Mouse (Mus musculus): ENCODE measurements at regions not wholly inside any gene's neighbourhood (a gene's known extent, or its start where the extent isn't known, plus 50 kb on each side); places are given as distances from the start of the nearest gene placed in this dataset.

GRCm38 (mm10) chr10:83976548-83976947 is 253.9 kb downstream of the 1500009L16Rik start:
- TF ChIP-seq CTCF (IDR thresholded peaks at IDR 0.05; ENCODE audit: low read depth, low read length) (no peak), GATA1 (IDR thresholded peaks at IDR 0.05; ENCODE audit: borderline replicate concordance, low read length) (no peak), TAL1 (conservative IDR thresholded peaks at IDR 0.05; ENCODE audit: low read depth, low read length) (no peak), GATA2 (IDR thresholded peaks at IDR 0.05; ENCODE audit: borderline replicate concordance, low read depth, low read length) (no peak), POLR2AphosphoS5 (IDR thresholded peaks at IDR 0.05; ENCODE audit: insufficient replicate concordance, low read depth, low read length) (no peak)

Data from G1E (cell line).